Mouse (Mus musculus) cerebellum, adult 8-10 months (tissue): Measurements from ENCODE around the gene Flt3.
A peak's percentile ranks its signal among the peaks of the same experiment; 100 is the strongest.

Experiments used
- DNase-seq: peaks from one replicate; pipeline ENCODE4 v3.0.0; 2022

Flt3 gene

GRCm38 (mm10) chr5:147351931-147352330 is 48.4 kb downstream of the Flt3 start:
- no peak for DNase-seq

DNA sequence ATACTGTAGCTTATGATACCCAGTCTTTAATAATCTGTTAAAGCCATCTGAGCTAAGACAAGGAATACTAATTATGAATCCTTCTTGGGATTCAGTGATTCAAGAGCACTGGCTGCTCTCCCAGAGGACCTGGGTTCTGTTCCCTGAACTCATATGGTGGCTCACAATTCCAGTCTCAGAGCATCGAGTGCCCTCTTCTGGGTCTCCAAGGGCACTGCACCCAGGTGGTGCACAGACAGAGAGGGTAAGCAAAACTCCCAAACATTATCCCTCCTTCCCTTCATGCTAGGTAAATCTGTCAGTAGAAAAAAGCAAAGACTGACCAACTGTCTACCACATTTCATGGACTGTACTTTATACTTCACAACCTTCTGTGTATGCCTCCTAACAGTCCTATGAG is 54.3 kb downstream of the Flt3 start:
- DNase-seq: no peak

DNA sequence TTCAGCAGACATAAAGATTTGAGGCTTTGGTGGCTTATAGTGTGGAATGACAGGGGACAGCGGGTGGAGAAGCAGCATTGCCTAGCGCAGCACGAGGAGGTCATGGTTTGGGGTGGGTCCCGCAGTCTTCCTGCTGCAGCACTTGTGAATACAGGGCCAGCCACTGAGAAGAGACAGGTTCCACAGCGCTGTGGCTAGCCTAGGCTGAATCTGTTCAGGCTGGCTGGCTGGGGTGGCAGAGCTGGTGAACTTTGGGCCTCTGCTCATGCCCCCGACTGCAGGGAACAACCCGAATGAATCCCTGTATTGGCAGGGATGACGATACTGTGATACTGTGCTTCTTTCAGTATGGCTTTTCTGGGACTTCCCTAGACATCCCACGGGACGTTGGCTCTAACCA is 56.4 kb downstream of the Flt3 start:
- no peak for DNase-seq

- DNase-seq: no peak
Measured at GRCm38 (mm10) chr5:147342901-147343300, 57.4 kb downstream of the Flt3 start.

DNA sequence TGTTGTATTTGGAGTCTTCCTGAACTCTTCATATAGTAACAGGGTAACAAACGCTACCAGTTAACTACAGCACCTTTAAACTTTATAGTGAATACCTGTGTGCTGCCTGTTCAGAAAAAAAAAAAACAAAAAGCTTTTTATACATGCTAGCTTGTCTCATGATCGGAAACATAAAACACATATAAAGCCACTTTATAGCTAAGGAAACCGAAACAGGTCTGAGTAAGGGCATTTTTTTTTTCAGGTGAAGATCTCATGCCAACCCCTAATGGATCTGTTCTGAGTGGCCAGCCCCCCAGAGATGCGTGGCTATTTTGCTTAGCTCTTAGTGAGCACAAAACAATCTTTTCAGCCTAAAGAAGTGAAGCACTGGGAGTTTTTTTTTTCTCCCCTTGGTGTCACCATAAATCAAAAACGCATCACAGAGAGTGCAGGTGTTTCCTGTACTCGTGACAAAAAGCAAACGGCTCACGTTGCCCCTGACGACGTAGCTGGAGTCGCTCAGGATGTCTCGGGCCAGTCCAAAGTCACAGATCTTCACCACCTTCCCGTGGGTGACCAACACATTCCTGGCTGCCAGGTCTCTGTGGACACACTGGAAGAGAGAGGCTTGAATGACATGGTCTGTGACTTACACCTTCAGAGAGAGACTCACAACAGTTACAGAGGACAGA is 59.4 kb downstream of the Flt3 start:
- DNase-seq: no peak

- DNase-seq: no peak
Measured at GRCm38 (mm10) chr5:147339560-147339959, 60.7 kb downstream of the Flt3 start.

DNA sequence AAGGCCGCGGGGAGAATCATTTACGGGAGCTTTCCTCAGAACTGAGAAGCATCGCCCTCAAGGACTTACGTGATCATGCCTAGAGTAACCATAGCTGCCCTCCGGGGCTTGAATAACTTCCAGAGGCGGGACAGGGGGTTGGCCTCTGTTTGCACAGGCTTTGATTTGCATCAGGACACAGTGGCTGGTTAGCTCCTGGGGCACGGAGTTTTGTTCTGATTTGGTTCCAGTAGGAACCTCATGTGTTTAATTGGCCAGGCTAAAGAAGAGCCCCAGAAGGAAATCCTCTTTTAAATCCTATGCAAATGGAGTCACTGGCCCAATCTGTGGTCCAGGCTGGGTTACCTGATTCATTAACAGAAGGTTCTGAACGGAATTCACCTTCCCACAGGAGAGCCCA is 61.3 kb downstream of the Flt3 start:
- DNase-seq: no peak

GRCm38 (mm10) chr5:147332711-147333110 is 67.6 kb downstream of the Flt3 start:
- no peak for DNase-seq

DNA sequence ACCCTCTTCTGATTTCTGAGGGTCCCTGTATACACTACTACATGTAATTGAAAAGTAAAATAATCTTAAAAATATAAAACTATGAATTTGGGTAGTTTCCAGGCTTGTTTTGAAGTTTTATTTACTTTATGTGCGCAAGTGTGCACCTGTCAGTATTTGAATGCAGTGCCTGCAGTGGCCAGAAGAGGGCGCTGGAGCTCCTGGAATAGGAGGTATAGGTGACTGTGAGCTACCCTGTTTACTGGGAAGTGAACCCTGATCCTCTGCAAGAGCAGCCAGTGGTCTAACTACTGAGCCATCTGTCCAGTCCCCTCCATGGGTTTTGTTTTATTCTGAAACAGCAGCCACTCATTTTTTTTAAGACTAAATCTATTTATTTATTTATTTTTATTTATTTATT is 68.7 kb downstream of the Flt3 start:
- DNase-seq: peak; percentile 33

GRCm38 (mm10) chr5:147329946-147330345 is 70.3 kb downstream of the Flt3 start:
- DNase-seq: no peak

- no peak for DNase-seq
Measured at GRCm38 (mm10) chr5:147327636-147328035, 72.7 kb downstream of the Flt3 start.

DNA sequence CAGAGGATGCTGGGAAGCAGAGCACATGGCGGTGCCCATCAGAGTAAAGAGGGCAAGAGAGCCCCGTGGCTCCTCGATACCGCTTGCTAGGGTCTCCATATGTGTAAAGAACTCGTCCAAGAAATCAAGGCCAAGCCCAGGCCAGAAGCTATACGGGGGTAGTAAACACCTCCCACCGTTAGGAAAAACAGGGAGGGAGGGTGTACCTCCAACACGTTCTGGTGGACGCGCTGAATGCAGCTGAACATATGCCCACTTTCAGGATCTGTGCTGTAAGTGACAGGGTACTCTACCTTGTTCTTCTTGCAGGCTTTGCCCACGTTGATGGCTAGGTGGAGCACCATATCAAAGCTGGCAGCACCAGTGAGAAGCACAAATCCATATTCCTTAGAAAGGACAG is 74.4 kb downstream of the Flt3 start:
- no peak for DNase-seq

GRCm38 (mm10) chr5:147323237-147323917 is 76.9 kb downstream of the Flt3 start:
- peak; percentile 50 for DNase-seq

DNA sequence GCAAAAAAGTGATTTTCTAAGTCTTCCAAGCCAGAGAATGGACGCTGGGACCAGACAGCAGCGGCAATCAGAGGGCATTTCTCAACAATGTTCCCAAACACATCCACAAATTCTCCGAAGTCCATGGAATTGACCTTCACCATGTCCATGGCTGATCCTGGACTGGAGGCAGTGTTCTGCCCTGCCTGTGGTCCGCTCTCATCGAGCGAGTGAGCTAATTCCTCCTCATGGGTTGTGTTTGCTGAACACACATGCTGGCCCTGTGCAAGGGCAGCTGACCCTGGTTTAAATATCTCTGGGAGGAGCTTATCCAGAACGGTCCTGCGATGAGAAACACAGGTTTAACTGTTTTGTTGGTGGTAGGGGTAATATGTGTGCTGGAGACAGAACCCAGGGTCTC is 78.1 kb downstream of the Flt3 start, which contains the start of gene Urad:
TSS of gene Urad (minus strand) at position 258 of the 400 bp plus-strand sequence.
- DNase-seq: no peak

DNA sequence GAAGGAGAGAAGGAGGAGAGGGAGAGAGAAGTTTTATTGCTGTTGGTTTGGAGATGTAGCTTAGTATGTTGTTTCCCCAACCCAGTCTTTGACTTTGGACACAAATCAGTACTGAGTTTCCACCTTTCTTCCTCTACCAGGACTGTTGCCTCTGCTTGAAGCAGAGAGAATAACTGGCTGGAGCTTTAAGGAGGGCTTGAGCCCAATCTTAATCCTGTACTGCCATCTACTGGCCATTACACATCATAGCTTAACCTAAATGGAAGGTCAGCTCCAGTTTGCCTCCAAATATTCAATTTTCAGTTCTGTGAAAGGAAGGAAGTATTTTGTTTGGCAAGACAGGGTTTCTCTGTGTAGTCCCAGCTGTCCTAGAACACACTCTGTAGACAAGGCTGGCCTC is 80.6 kb downstream of the Flt3 start:
- peak; percentile 29 for DNase-seq

DNA sequence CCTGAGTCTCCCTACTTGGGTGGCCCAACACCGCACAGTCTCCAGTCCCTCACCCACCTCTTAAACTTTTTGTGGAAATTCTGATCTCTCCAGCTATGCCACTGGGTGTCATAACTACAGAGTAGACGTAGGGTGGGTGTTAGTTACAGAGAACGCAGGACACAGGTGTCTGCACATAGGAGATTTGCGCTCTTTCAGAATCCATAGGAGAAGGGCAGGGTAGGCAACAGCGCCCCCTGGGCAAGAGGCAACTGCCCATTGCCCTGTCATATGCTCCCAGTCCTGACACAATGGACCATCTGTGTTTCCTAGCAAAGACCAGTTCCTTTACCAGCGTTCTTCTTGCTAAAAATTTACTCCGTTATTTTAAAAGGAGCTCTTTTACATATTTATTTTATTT is 82.3 kb downstream of the Flt3 start:
- DNase-seq: no peak

DNA sequence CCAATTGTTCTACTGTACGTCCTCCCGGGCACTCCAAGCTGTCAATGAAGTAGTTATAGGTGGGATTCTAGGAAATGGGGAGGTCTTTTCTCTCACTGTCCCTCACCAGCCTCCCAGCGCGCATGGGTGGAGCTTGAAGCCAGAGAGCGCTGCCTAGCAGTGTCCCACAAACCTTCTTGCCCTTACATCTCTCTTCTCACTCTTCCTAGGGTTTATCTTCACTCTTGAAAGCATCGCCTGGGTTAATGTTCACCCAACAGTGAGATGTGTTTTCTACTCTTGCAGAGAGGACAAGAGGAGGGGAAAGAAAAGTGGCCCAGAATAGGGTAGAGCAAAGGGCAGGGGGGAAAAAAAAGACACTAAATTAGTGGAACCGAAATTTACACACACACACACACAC is 83.0 kb downstream of the Flt3 start:
- no peak for DNase-seq

GRCm38 (mm10) chr5:147315432-147316075 is 84.7 kb downstream of the Flt3 start:
- DNase-seq: no peak

- DNase-seq: no peak
Measured at GRCm38 (mm10) chr5:147314646-147315431, 85.5 kb downstream of the Flt3 start.

DNA sequence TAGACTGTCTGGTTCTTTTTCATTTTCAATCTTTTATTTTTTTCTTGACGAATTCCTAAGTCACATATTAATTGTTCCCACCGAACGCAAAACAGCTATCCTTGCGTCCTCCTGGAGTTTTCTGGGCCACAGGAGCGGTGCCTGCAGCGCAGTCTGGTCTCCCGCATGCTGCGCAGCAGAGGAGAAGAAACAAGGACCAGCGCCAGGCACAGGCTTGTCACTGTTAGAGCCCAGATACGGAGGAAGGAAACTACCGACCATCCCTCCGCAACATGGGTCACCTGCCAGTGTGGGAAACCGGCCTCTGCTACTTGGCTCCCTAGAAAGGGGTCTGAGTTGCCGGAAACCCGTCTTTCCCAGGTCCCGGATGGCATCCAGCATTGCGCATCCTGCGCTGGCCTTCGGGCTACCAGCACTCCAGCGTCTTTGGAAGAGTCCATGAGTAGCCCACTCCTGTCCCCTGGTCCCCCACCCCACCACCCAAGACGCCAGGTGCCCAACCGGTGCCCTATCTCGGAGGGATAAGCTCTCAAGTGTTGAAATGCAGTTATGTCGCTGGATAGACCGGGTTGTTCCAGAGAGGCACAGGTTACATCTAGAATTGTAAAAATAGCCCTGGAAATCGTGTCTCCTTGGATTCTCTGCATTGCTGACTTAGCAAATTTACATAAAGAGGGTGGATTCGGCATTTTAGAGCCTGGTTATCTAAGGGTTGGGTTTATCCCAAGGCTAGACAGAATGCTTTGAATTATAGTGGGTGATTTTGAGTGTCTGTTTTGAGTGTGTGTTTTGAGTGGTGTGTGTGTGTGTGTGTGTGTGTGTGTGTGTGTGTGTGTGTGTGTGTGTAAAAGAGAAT is 87.2 kb downstream of the Flt3 start:
- DNase-seq: no peak

DNA sequence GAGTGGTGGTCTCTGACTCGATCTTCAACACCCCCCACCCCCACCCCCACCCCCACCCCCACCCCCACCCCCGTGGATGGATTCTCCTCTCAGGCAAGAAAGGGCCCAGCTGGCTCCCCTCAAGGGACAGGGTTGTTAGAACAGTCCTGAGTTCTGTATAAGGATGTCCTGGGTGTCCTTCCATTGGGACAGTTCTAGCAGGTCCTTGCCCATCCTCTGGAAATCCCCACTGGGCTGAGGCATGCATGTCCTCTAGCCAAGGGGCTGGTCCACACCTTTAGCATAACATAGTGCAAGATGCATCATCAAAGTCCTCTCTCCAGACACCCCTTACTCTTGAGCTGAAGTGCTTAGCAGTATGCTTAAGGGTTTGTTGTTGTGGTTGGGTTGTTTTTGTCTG is 90.5 kb downstream of the Flt3 start:
- DNase-seq: no peak

GRCm38 (mm10) chr5:147308451-147308850 is 91.8 kb downstream of the Flt3 start:
- DNase-seq: no peak
